Mouse (Mus musculus) testis, adult 2 months (tissue): Measurements from ENCODE around the gene Uqcrq.

Source experiments
- CTCF ChIP-seq: fragments of 200-500 bp; IDR thresholded peaks from 2 replicates; pipeline ENCODE4 v1.5.1; 2012; ENCODE audit warnings: low read depth, mild to moderate bottlenecking, inconsistent platforms, low read length, moderate library complexity; ENCODE audit not compliant: control insufficient read depth, insufficient read depth, insufficient replicate concordance
- POLR2A ChIP-seq: fragments of 200-500 bp; IDR thresholded peaks from 2 replicates; pipeline ENCODE4 v1.6.1; 2012; ENCODE audit warnings: low read depth, mild to moderate bottlenecking, inconsistent platforms, low read length, moderate library complexity; ENCODE audit not compliant: control insufficient read depth

DNA sequence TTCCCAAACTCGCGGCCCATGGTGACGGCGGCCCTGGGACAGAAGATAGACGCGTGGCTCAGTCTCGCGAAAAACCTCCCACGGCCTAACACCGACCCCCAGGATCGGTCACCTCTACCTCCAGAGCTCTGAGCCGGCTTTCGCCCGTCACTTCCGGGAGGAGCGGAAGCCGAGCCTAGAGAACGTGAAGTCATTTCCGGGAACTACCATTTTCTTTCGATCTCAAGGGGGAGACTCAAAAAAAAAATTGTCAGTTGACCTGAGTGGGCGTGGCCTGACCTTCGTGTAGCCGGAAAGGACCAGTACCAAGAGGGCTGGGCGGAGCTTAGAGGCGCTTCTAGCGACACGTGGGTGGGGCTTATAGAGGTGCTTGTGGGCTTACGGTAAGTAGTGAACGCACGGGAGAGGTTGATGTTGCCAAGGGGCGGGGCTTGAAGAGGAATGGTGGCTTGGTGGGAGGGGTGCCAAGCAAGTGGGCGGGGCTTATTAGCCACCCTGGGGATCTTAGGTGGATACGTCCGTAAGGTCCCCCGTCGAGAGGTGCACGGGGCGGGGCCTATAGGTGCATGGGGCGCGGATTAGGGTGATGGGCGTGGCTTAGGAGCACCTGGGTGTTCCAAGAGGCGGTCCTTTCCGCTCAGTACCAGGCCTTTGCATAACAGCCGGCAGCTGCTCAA, at the start of gene Uqcrq, which contains the start of gene Gdf9:
- peak; percentile 66 for TF ChIP-seq POLR2A
- TF ChIP-seq CTCF: no peak
